Mouse (Mus musculus) heart, postnatal 14 days (tissue): ENCODE measurements around the gene Ccser1. TPM values are rescaled to one million over a fixed set of nuclear protein-coding genes. Genes with fewer than 3 reads are reported as not detected.
"Not testable (repeated sequence)": the region's sequence is repeated elsewhere in the genome, so short reads cannot be mapped to it uniquely, and the experiment has no call there.

Source experiments
- DNase-seq, 2 experiments: peaks; one replicate each; pipeline ENCODE4 v3.0.0; 2021 to 2022
- intact Hi-C: fragments of 180-260 bp; cut with DNase I; formaldehyde crosslinking; loops from one replicate; pipeline ENCODE4 v1.15.1; 2025
- total RNA-seq, 2 experiments: library from RNA; stranded (reverse); gene quantifications; 2 replicates each; pipeline ENCODE4 v1.2.3; 2021

The Ccser1 gene
- total RNA-seq, 2 experiments from 2014 or later: 2.5 to 2.9 TPM

DNA sequence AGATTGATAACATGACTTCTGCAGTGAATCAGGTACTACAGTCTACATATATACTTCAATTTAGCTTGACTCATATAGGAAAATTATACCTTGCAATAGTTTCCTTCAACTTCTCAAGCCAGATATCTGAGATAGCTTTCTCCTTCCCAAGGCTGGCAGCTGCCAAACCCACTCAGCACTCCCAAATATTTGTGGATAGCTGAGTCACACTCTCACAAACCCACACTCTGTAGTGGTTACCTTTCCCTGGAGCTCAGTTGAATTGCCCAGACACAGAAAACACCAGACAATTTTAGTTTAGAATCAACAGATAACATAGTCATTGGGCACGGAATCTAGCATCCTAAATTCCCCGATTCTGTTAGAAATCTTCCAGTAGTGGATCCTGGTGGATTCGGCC, 732.8 kb downstream of the Ccser1 start:
- no peak for DNase-seq
- intact Hi-C loops: no loop called here

DNA sequence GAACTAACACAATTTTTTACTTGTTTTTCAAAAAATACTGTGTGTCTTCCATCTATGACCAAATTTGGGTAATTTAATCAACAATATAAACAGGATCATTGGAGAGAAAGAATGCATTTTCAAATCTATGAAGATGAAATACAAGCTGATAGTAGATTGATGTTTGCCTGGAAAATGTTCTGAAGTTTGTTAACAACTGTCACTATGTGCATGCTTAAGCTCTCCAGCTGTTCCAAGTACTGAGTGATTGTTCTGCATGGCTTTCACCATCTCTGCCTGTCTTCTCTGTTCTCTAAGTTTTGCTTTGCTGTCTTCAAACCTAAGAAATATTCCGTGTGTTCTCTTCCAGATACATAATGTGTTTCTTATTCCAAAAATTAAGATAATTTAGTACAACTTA, 751.5 kb downstream of the Ccser1 start:
- DNase-seq: no peak
- intact Hi-C loops: no loop called here

DNA sequence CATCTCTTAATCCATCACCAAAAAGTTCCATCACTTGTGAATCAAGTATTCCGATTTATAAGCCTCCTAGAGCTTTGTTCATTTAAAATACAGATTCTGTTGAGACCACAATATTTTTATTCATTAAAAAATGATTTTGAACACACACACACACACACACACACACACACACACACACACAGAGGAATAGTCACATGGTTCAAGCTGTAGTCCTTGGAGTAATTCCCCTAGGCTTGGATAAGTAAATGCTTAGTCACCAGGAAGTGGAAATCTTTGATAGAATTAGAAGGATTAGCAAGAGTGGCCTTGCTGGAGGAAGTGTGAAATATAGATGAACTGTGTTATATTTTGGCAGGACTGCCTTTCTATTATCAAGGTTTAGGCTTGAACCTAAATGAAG, 756.5 kb downstream of the Ccser1 start:
- intact Hi-C loops: no loop called here
- DNase-seq: no peak

DNA sequence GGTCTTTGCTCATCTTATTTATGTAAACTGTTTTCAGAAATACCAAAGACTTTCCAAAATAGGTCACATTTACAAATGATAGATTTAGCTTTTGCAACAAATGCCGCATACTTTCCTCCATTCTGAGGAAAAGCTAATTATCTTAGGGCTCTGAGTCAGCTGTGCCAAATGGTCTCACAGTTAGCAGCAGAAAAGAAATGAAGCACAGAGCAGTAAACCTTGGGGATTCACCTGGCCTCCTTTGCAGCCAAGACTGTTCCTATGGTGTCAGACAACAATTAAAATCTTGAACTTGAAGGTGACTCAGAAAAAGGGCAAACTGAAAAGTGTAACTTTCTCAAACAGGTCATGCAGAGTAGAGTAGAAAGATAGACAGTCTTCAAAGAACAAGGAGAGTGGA, 759.1 kb downstream of the Ccser1 start:
- intact Hi-C loops: no loop called here
- DNase-seq: no peak

DNA sequence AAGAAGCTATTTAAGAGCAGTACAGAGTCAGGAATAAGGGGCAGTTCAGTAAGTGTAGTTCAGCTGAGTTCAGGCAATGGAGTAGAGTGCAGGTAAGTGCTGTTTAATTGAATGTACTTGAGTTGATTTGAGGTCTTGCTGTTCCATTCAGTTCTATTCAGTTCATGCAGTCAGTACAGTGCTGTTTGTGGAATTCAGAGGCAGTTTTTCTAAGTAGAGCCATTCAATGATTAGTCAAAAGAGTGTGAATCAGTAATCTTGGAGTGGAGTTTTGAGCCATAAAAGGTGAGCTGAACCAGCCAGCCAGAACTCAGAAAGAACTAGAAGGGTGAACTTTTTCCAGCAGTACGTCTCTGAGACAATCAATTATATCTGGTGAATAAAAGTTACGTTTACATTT, 773.6 kb downstream of the Ccser1 start:
- intact Hi-C loops: no loop called here
- DNase-seq: no peak

DNA sequence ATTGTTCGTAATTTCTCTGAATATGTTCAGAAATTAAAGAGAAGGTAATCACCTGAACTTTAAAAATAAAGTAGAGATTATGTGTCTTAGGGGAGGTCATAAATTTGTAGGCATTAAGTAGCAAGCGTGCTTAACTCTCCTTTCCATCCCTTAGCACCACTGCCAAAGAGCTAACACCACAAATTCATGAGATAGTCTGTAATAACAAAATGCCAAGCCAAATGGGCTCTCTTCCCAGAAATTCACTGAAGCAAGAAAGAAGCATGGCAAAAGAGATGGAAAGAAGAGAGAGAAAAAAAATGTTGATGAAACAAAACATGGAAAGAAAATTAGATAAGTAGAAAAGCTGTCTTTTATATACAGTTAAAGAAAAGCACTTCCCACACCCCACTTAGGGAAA, 796.8 kb downstream of the Ccser1 start:
- DNase-seq: peak in 1 of 2 experiments; percentile 17
- intact Hi-C loops: no loop called here

DNA sequence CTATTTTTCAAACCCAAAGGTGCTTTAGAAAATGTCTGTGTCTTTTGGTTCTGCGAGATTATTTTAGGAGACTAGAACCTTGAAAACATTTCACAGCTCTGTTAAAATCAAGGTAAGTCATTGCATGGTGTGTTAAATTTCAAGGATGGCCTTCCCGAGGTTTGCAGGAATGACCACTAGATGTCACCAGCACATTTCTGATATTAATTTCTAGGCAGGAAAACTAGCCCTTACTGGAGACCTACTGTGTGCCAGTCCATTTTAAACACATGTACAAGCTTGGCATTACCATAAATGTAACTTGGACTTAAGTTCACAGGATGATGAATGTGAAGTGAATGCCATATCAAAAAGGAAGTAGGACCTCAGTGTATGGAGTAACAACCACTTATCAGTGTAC, 798.3 kb downstream of the Ccser1 start:
- no peak for DNase-seq

DNA sequence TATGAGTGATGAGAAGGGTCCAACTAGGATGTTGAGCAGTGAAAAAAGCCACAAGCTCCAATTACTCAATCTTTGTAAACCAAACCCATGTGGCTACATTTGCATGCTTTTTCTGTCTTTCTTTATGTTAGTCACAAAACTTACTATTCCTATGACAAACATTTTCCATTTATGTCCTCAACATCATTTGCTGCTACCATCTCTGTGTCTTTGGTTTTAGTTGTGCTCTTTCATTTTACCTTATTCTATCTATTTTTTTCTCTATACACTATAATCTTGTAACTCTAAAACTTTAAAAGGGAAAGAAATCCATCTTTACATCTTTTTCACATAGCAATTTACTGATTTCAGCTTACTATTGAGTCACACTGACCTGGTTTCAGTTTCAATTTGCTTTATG, 834.2 kb downstream of the Ccser1 start:
- no peak for DNase-seq
- intact Hi-C loops: no loop called here

More for the DNA sequence above, 798.3 kb downstream of the Ccser1 start:
- intact Hi-C loops: no loop called here

DNA sequence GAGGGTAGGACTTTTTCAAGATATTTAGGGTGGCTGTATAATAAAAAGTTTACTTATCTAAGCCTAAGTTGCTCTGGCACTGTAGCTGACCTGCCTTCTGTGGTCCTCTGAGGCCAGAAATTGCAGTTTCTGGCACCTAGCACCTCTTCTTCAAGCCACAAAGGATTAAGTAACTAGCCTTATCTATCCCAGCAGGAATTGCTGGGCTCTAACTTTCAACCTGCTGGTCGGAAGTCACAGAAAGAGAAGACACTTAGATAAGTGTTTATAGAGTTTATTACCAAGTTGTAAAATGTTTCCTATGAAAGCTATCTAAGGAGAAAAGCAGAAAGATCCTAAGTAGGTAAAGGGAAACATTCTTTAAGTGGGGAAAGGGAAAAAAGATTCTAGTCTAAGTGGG, 864.3 kb downstream of the Ccser1 start:
- intact Hi-C loops: no loop called here
- no peak for DNase-seq

DNA sequence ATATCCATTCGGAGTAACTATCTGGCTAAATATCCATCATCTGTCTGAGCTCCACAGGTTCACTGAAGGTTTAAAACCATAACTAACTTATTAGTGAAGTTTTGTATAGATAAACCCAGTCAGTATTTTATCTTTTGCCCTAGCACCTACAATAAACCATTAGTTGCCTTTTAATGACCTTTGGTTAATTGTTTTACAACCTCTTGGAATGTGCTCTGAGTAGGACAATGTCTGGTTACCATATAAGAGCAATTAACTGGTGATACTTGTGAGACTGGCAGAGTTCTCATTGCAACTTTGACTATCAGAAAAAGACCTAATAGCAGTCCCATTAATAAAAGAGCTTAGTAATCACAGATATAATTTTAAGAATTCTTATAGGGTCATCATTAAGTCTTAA, 864.9 kb downstream of the Ccser1 start:
- DNase-seq, intact Hi-C loops: not testable (repeated sequence)

DNA sequence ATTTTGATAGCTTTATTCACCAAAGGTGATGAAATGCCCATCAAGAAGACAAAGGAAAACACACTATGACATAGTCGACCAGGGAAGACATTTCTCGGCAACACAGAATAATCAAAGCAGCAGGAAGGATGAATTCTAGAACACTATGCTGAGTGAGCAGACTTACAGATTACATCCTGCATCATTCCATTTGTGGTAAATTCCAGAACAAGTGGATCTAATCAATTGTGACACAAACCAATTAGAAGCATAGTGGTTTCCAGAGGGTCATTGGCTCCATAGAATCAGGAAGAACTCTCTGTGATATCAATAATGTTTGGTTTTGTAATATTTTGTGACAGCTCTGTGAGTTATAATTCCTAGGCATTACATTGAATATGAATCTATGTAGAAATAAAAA, 875.2 kb downstream of the Ccser1 start:
- intact Hi-C loops: no loop called here
- no peak for DNase-seq

DNA sequence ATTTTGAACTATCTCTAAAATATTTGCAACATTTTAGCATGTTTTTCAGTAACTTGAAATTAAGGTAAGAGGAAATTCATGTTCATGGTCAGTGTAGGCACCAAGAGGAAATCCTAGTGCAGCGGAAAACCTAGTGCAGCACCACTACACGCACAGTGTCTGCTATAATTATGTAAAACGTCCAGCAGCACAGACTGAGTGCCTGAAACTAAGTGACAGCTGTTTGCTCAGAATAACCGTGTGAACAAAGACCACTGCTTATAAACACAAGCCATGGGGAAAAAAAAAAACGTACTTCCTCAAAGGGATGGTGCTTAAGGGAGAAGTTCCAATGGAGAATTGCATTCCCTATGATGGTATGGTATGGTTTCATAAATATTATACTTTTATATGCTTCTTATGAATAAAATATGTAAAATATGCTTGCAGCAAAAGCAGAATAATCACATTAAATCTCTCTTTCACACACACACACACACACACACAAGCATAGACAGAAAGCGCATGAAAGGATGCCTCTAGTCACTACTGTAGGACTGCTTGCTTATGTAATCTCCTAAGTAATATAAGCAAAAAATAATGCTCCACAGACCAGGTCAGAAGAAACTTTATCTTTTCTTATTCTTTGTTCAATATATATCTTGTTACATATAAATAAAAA, 886.4 kb downstream of the Ccser1 start:
- no peak for DNase-seq
- intact Hi-C loops: no loop called here

DNA sequence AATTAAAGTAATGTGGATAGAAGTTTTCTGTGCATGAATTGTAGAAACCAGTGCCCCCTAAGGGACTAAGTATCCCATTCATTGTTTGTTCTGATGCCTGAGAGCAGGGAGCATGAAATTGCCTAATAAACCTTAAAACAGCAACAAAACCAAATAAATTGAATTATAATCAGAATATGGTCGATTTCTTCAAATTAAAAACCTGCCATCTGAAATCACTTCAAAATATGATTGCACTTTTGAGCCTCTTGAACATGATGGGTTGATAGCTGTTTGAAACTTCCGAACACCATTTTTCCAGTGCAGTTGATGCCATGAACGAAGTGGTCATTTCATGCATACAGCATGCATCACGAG, 886.9 kb downstream of the Ccser1 start:
- no peak for DNase-seq
- intact Hi-C loops: no loop called here

DNA sequence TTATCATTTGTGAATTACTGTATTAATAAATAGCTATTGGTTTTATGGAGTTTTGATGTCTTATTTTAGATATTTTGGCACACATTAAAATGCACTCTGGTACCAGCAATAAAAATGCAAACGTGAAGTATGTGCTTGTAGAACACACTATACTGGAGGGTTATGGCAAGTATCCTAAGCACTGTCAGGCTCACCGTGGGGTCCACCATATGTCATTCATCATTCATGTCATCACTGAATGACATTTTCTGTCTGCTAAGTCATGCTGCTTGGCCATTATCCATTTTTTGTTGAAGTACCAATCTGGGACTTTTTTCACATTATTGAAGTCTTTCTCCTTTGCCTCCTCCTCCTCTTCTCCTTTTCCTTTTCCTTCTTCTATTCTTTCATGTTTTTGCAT, 925.3 kb downstream of the Ccser1 start:
- no peak for DNase-seq
- intact Hi-C loops: no loop called here

DNA sequence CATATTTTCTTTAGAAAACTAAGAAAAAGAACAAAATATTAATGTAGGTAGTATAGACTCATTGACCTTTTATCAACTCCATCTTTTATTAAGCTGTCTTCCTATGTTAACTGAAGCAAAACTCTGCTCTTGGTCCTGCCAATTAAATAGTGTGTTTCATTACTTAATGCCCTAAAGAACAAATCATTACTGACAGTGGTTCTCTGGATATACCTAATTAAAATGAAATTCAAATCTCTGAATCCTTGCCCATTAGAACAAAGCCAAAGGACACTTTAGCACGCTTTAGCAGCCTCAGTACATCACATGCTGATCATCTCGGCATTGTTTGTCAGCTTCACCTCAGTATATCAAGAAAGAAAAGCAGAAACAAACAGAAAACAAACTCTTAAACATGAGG, 952.4 kb downstream of the Ccser1 start:
- intact Hi-C loops: no loop called here
- no peak for DNase-seq

DNA sequence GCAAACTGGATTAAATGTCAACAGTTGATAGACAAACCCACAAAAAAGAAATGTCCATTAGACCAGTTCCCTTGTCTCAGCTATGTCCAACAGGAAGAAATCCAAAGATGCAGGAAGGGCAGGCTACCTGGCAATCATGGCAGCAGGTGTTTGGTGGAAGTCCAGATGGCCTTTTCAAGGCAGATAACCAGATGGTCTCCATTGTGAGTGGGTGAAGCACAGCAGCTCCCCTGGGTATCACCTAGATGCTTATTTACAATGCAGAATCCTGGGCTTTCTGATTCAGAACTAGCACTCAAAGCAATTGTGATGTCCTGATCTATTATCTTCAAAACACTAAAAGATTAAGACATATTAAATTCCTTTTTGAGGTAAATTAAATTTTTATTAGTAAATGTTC, 980.2 kb downstream of the Ccser1 start:
- DNase-seq: no peak
- intact Hi-C loops: no loop called here

DNA sequence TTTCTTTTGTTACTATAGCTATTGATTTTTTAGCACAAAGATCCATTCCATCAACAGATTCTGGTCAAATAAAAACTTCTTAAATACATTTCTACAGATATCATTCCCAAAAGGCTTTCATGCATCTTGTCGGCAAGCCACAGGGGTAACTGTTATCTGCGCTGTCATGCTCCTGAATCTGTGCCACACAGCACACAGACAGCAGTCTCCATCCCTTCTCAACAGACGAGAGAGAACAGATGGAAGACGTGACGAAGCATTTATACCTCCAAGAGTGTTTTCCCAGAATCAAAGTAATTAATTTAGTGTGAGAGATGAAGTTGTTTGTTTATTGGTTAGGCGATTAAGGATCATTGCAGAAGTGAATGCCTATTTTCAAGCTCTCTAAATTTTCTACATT, 982.5 kb downstream of the Ccser1 start:
- intact Hi-C loops: no loop called here
- DNase-seq: no peak

DNA sequence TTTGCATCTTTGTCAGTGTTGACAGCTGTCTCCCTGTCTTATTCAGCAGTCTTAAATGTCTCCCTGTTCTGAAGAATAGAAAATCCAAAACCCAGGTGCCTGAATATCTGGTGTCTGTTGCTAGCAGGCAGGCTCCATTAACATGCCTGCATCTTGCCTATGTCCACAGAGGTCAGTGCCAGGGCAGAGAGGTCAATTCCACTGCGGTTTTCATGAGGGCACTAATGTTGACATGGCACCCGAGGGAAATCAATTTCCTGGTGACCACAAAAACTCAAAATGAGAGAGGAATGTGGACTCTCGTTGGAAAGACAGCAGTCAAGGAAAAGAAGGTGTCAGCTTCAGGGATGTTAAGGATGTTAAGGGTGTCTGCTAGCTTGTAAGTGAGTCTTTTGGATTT, 983.7 kb downstream of the Ccser1 start:
- intact Hi-C loops: no loop called here

DNA sequence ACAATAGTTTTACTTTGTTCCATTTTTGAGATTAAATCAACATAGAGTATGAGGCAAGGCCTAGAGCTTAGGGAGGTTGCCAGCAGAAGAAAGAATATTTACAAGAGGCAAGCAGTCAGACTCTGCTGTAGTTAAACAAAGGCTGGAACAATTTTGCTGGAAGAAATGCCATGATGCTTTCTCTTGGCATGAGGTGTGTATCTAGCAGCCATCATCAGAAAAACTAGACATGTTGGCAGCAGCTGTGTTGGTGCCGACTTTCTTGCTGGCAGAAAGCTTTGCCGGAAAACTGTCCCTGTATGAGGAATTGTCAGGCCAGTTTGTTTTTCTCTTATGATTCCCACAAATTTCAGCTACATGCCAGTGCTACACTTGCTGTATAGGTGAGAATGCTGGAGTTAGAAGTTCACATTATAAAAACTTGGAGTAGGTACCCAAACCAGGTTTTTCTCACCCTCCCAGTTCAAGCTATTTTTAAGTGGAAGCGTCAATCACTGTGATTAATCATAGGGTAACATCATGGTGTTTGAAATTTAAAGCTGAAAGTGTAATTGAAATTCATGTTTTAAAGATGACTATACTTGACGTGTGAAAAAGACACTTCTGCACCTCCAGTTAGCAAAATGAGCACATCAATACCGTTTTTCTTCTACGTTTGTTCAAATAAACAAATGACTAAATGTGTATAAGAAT, 1016.5 kb downstream of the Ccser1 start:
- intact Hi-C loops: no loop called here
- no peak for DNase-seq

More for the DNA sequence above, 983.7 kb downstream of the Ccser1 start:
- DNase-seq: no peak

DNA sequence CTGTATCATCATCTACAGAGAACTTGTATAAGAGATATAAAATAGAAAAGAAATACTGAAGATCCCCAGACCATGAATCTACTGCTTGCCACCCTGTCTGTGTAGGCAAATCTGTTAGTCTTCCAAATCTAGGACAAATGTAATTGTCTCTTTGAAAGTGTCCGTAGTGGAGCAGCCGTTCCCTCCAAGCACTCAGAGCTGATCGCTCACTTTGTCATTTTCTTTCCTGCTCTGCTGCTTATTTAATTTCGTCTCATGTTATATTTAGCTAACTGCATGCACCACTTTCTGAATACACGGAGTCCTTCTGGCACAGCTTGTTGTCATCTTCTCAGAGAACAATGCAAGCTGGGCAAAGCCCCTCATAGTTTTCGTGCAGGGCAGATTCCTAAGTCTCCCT, 1018.6 kb downstream of the Ccser1 start:
- intact Hi-C loops: no loop called here
- DNase-seq: no peak

DNA sequence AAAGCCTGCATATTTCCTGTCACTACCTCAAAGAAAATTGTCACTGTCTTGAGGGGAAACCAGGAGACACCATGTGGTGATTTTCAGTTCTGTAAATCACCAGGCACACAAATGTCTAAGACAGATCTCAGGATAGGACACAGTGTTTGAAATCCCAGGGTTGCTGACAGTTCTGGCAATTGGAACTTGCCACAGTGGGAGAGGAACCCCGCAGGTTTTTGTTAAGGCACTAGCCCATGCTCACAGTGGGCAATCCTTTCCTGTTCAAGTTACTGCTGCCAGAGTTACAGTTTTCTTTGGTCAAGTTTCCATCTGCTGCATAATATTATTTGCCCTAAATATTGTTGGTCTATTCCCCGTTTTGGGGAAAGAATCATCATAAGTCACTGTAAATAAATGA, 1024.9 kb downstream of the Ccser1 start:
- intact Hi-C loops: no loop called here

DNA sequence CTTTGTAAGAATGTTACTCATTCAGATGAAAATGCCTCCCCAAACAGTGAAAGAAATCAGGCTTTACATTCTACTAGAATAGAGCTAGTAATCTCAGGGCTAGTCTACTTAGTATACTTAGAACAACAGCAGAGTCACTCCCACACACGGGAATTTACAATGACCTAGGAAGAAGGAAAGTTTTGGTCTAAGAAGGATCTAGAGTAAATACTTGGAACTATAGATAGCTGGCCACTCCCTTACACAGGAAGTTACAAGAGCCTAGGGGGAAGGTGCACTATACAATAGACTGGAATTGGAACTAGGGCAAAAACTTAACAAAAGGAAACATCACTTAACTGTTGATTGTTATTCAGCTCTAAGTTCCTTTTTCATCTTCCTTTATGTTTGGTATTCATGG, 1041.7 kb downstream of the Ccser1 start:
- no peak for DNase-seq
- intact Hi-C loops: no loop called here

More for the DNA sequence above, 1024.9 kb downstream of the Ccser1 start:
- DNase-seq: no peak

DNA sequence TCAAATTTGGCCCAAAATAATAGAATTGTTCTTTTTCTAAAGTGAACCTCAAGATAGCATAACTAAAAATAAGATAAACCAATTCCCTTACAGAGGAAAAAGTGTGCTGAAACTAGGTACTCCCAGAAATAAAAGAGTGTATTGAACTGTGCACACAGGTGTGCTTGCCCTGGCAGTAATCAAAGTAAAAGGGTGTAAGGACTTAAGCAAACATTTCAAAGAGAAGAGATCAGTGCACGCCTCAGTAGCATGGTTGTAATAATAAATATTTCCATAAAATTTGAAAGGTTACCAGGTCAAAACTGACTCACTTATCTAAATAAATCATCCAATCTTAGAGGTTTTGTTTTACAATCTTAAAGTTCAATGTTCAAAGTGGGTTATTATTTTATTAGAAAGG, 1083.8 kb downstream of the Ccser1 start:
- no peak for DNase-seq
- intact Hi-C loops: no loop called here
